Mouse (Mus musculus): ENCODE results near the gene Prss16. TPM values are rescaled to one million over a fixed set of nuclear protein-coding genes. Genes with fewer than 3 reads are reported as not detected.
A peak's percentile ranks its signal among the peaks of the same experiment; 100 is the strongest.

The Prss16 gene
- polyA plus RNA-seq, 1 experiment from 2014 or later, result 1.4 TPM

DNA sequence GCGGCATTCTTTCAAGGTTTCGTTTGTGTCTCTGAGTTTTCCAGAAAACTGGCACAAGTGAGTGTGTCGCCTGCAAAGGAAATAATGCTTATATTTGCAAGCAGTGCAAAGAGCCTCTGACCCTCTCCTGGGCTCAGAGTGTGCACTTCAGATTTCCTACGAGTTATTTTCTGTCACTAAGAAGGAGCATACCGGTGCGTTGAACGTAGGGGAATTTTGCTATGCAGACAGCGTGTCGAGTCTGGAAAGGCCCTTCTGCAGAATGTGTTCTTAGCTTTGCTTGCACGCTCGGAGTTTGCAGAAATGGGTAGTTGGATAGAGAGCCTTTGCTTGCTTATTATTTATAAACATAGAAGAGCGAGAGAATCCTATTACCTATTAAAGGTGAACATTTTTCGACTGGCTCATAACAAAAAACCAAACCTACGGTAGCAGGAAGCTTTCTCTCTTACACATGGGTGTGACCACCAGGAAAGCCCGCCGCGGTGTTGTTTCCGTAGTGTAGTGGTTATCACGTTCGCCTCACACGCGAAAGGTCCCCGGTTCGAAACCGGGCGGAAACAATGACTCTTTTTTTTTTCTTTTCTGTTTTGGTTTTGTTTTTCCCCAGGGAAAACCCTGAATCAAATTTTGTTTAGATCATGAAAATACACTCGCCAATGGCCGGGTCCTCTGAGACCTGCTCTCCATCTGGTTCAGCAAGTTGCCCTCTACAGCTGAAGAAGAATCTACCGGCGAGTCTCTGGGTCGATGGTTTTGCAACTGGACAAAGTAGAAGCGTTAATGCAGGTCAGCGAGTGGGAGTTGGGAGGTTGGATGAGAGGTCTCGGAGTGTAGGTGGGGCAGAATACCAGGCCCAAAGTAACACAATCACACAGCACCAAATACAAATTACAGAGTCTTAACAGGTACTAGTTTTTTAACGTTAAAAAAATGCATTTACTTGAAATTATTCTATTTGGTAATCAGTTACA lies 16.8 kb upstream of the Prss16 start:
- peak; percentile 49; the same call in 1 of the 2 replicates for ATAC-seq
- WGBS, result 1% methylated on average over 35 of the region's 35 CpGs
- Histone ChIP-seq H3K9me3 (ENCODE audit: control insufficient read depth, low read length) (no peaks in the 10 kb centered on the region), H3K36me3 (ENCODE audit: control insufficient read depth, insufficient read depth, low read length) (no peaks in the 10 kb centered on the region), H3K9ac (ENCODE audit: low read depth, low read length) (peak overlapping the region; percentile 54), H3K4me3 (ENCODE audit: low read length) (peak overlapping the region; percentile 52), H3K27me3 (replicated peaks; ENCODE audit: control insufficient read depth, insufficient read depth, low read length) (no peaks in the 10 kb centered on the region), H3K4me2 (ENCODE audit: low read depth, low read length) (peak overlapping the region; percentile 58), H3K4me1 (ENCODE audit: control insufficient read depth, insufficient read depth, low read length) (peaks cover 6% of the 10 kb centered on the region), H3K27ac (ENCODE audit: low read length) (peak overlapping the region; percentile 35)

DNA sequence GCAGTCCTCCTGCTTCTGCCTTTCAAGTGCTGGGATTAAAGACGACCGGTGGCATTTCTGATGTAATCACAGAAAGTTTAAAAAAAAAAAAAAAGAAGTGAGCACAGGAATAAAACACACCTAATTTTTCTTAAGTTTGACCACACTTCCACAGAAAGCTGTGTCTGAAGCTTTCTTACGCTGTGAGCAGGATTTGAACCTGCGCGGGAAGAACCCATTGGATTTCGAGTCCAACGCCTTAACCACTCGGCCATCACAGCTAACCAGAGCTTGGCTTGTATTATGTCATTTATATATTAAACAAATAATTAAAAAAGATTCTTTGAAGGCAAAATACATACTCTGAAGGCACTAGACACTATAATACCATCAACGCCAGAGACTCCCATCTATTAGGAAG lies 12.7 kb upstream of the Prss16 start:
- peak; percentile 68 for ATAC-seq
- under 1% methylated on average over 9 of the region's 9 CpGs for WGBS

DNA sequence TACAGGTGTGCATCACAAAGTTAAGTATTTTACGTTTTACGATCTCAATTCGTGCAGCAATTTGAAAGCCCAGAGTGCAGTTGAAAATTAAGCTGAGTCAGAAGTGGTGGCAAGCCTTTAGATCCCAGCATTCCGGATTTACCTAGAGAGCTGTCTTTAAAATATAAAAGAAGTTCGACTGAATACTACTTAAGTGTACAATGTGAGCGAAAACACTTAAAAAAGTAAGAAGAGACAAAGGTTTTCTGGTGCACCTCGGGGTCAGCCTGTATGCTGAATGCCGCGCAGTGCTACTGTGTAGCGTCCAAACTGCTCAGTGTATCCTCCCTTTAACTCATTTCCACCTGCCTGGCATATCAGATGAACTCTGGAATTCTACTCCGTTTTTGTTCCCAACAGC lies 12.0 kb upstream of the Prss16 start:
- H3K4me2 ChIP-seq (ENCODE audit: low read depth, low read length), result peak overlapping the region; percentile 61
- H3K4me1 ChIP-seq (ENCODE audit: control insufficient read depth, insufficient read depth, low read length), result peaks cover 11% of the 10 kb centered on the region
- H3K27ac ChIP-seq (ENCODE audit: low read length), result peak overlapping the region; percentile 2; the same call in 1 of the 2 replicates

More for the DNA sequence above, 12.7 kb upstream of the Prss16 start:
- peak overlapping the region; percentile 58 for H3K9ac ChIP-seq (ENCODE audit: low read depth, low read length)
- H3K36me3 ChIP-seq (ENCODE audit: control insufficient read depth, insufficient read depth, low read length), result no peaks in the 10 kb centered on the region
- H3K27me3 ChIP-seq (replicated peaks; ENCODE audit: control insufficient read depth, insufficient read depth, low read length), result no peaks in the 10 kb centered on the region
- H3K27ac ChIP-seq (ENCODE audit: low read length), result 0 out of 2 replicates have a peak overlapping the region, but pooled peaks have one; percentile 2
- H3K9me3 ChIP-seq (ENCODE audit: control insufficient read depth, low read length), result no peaks in the 10 kb centered on the region
- peaks cover 11% of the 10 kb centered on the region for H3K4me1 ChIP-seq (ENCODE audit: control insufficient read depth, insufficient read depth, low read length)
- peak overlapping the region; percentile 47 for H3K4me3 ChIP-seq (ENCODE audit: low read length)
- peak overlapping the region; percentile 61 for H3K4me2 ChIP-seq (ENCODE audit: low read depth, low read length)

DNA sequence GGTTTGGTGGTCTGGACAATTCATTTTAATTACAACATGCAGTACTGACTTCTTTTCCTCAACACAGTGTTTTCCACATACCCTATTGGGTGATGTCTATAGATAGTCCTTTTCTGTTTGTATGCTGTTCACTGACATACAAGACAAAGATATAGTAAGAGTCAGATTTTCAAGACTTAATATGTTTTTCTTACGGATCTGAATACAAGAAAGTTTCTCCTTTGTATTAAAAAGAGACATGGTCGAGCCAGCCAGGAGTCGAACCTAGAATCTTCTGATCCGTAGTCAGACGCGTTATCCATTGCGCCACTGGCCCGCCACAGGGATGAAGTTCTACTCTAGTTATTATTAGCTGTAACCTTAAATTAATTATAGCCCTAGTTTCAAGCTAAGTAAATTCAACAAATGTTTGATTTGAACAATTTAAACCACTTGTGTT lies 11.4 kb upstream of the Prss16 start:
- Histone ChIP-seq H3K4me1 (ENCODE audit: control insufficient read depth, insufficient read depth, low read length) (peaks cover 11% of the 10 kb centered on the region), H3K36me3 (ENCODE audit: control insufficient read depth, insufficient read depth, low read length) (no peaks in the 10 kb centered on the region), H3K4me2 (ENCODE audit: low read depth, low read length) (peak overlapping the region; percentile 61), H3K9me3 (ENCODE audit: control insufficient read depth, low read length) (no peaks in the 10 kb centered on the region), H3K27me3 (replicated peaks; ENCODE audit: control insufficient read depth, insufficient read depth, low read length) (0 out of 2 replicates have a peak, but pooled peaks cover 2% of the 10 kb centered on the region), H3K27ac (ENCODE audit: low read length) (no peak overlapping the region), H3K9ac (ENCODE audit: low read depth, low read length) (peak overlapping the region; percentile 53; the same call in 1 of the 2 replicates), H3K4me3 (ENCODE audit: low read length) (peak overlapping the region; percentile 47)
- peak; percentile 82 for ATAC-seq
- 0% methylated on average over 8 of the region's 8 CpGs for WGBS

More for the DNA sequence above, 12.0 kb upstream of the Prss16 start:
- 0 out of 2 replicates have a peak, but pooled peaks cover under 1% of the 10 kb centered on the region for H3K27me3 ChIP-seq (replicated peaks; ENCODE audit: control insufficient read depth, insufficient read depth, low read length)
- H3K4me3 ChIP-seq (ENCODE audit: low read length), result peak overlapping the region; percentile 47
- peak; percentile 49; the same call in 1 of the 2 replicates for ATAC-seq
- no peaks in the 10 kb centered on the region for H3K9me3 ChIP-seq (ENCODE audit: control insufficient read depth, low read length)
- H3K9ac ChIP-seq (ENCODE audit: low read depth, low read length), result peak overlapping the region; percentile 58
- H3K36me3 ChIP-seq (ENCODE audit: control insufficient read depth, insufficient read depth, low read length), result no peaks in the 10 kb centered on the region
- under 1% methylated on average over 11 of the region's 11 CpGs for WGBS

DNA sequence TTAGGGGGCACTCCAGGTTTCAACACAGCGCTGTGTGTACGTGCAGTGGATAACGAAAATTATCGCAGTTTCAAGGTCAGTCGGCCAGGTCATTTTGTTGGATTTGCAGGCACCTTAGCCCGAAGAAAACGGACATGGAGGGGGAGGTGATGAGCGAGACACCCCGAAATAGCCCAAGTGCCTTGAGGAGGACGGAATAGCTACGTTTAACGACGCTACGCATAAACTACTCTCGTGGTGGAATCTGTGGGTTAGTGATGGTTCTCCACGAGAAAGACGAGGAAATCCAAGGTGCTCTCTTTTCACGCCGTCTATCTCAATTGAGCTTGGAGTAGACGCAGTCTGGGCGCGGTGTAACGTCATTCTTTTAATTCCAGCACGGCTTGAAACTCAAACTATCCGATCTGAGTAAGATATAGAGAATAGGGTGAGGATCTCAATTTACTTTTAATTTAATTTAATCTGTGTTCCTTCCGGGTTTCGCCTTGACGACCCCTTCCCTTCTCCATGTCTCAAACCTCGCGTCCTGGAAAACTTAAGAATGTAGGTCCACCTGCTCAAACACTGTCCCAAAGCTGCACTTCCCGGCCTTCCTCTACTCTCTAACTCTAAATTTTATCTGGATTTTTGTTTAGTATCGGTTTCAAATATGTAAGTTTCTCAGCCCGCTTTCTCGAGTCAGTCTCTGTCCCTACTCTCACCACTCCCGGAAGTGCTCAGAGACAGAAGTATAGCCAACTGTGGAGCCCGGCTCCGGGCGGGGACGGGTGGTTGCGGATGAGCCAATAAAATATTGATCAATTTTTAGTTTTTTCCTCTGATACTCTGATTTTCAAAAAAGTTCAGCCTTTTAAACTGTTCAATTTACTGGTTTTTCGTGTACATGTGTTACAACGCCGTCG lies 10.6 kb upstream of the Prss16 start:
- H3K27me3 ChIP-seq (replicated peaks; ENCODE audit: control insufficient read depth, insufficient read depth, low read length), result 0 out of 2 replicates have a peak, but pooled peaks cover 3% of the 10 kb centered on the region
- 0 out of 2 replicates have a peak overlapping the region, but pooled peaks have one; percentile 10 for H3K27ac ChIP-seq (ENCODE audit: low read length)
- H3K4me1 ChIP-seq (ENCODE audit: control insufficient read depth, insufficient read depth, low read length), result peaks cover 10% of the 10 kb centered on the region; the same call in 1 of the 2 replicates
- H3K9me3 ChIP-seq (ENCODE audit: control insufficient read depth, low read length), result no peaks in the 10 kb centered on the region
- H3K9ac ChIP-seq (ENCODE audit: low read depth, low read length), result peak overlapping the region; percentile 53
- ATAC-seq, result peak; percentile 80
- H3K36me3 ChIP-seq (ENCODE audit: control insufficient read depth, insufficient read depth, low read length), result no peaks in the 10 kb centered on the region
- peak overlapping the region; percentile 47 for H3K4me3 ChIP-seq (ENCODE audit: low read length)
- WGBS, result 1% methylated on average over 44 of the region's 44 CpGs
- H3K4me2 ChIP-seq (ENCODE audit: low read depth, low read length), result peak overlapping the region; percentile 61

DNA sequence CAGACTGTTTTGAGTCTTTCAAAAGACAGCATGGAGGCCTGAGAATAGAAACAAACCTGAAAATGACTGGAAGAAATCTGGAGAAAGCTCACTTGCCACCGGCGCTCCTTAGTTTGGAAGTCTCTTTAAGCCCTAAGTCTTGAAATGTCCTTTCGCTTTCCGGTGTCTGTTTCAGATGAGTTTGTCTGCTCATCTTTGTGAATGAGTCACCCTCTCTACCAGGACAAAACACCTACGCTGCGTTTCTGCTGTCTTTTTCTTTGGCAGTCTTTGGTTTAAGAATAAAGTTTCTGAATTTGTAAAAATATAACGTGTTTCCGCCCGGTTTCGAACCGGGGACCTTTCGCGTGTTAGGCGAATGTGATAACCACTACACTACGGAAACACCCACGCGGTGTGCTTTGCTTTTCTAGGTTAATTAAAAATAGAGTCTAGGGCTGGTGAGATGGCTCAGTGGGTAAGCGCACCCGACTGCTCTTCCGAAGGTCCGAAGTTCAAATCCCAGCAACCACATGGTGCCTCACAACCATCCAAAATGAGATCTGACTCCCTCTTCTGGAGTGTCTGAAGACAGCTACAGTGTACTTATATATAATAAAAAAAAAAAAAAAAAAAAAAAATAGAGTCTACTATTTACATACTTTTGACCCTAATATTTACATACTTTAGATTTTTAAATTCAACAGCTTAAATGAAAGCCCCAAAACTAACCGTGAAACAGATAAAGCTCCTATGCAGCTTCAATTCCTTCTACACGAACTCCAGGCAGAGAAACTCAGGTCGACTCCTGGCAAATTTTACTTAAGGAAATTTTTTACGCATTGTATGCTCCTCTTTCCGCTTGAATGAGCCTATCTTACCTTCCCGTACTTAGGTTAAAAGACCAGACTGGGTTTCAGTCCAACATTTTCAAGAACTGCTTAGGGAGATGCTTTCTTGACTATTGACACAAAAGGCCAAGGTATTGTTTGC lies 6.2 kb upstream of the Prss16 start:
- Histone ChIP-seq H3K27me3 (replicated peaks; ENCODE audit: control insufficient read depth, insufficient read depth, low read length) (peaks cover 26% of the 10 kb centered on the region), H3K27ac (ENCODE audit: low read length) (no peak overlapping the region), H3K4me1 (ENCODE audit: control insufficient read depth, insufficient read depth, low read length) (peaks cover 16% of the 10 kb centered on the region; the same call in 1 of the 2 replicates), H3K9me3 (ENCODE audit: control insufficient read depth, low read length) (no peaks in the 10 kb centered on the region), H3K4me2 (ENCODE audit: low read depth, low read length) (peak overlapping the region; percentile 38; the same call in 1 of the 2 replicates), H3K36me3 (ENCODE audit: control insufficient read depth, insufficient read depth, low read length) (no peaks in the 10 kb centered on the region), H3K9ac (ENCODE audit: low read depth, low read length) (no peak overlapping the region), H3K4me3 (ENCODE audit: low read length) (peak overlapping the region; percentile 22)
- WGBS, result 15% methylated on average over 27 of the region's 27 CpGs
- ATAC-seq, result peak; percentile 84

DNA sequence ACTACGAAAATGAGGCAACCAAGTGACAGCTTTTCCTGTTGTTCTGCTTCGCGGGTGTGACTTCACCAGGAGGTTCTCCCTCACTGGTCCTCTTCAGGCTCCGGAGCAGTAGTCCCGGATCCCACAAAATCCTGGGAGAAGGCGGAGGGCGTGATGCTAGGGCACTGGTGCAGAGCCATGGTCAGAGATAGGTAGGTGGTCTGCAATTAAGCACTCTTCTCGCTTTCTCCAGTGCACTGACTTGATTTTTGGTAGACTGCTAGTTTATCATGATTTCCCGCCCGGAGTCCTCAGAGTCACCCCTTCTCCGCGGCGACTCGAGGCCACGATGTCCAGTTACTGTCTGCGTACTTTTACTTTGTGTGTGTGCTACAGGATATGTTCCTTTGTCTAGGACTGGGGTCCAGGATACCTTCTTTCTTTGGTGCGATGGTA lies 4.9 kb upstream of the Prss16 start:
- Histone ChIP-seq H3K27me3 (replicated peaks; ENCODE audit: control insufficient read depth, insufficient read depth, low read length) (peaks cover 37% of the 10 kb centered on the region), H3K9ac (ENCODE audit: low read depth, low read length) (no peak overlapping the region), H3K9me3 (ENCODE audit: control insufficient read depth, low read length) (no peaks in the 10 kb centered on the region), H3K4me1 (ENCODE audit: control insufficient read depth, insufficient read depth, low read length) (peaks cover 12% of the 10 kb centered on the region; the same call in 1 of the 2 replicates), H3K36me3 (ENCODE audit: control insufficient read depth, insufficient read depth, low read length) (no peaks in the 10 kb centered on the region), H3K4me3 (ENCODE audit: low read length) (peak overlapping the region; percentile 27), H3K4me2 (ENCODE audit: low read depth, low read length) (peak overlapping the region; percentile 47), H3K27ac (ENCODE audit: low read length) (no peak overlapping the region)
- 15% methylated on average over 17 of the region's 17 CpGs for WGBS
- no peak; the same call in 1 of the 2 replicates for ATAC-seq

DNA sequence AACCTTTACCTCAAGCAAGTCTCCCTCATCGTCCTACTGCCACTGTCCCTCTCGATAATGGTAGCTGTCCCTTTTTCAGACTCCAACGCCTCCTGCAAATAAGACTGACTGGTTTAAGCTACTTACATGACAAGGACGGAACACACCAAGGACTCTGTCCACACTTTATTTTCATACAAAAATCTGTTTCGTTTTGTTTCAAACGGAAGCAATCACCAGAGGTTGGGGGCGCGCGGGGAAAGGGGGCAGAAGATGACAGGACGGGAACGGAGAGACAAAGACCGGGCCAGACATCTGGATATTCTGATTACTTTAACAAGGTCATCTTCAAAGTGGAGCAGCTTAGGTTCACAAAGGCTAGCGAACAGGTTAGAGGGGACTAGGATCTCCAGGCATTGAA lies 4.2 kb upstream of the Prss16 start:
- no peak for ATAC-seq
- WGBS, result 19% methylated on average over 13 of the region's 13 CpGs
- peaks cover 11% of the 10 kb centered on the region; the same call in 1 of the 2 replicates for H3K4me1 ChIP-seq (ENCODE audit: control insufficient read depth, insufficient read depth, low read length)
- peaks cover 44% of the 10 kb centered on the region for H3K27me3 ChIP-seq (replicated peaks; ENCODE audit: control insufficient read depth, insufficient read depth, low read length)
- H3K4me2 ChIP-seq (ENCODE audit: low read depth, low read length), result no peak overlapping the region
- no peak overlapping the region for H3K27ac ChIP-seq (ENCODE audit: low read length)
- 0 out of 2 replicates have a peak overlapping the region, but pooled peaks have one; percentile 2 for H3K4me3 ChIP-seq (ENCODE audit: low read length)
- H3K9ac ChIP-seq (ENCODE audit: low read depth, low read length), result no peak overlapping the region
- no peaks in the 10 kb centered on the region for H3K9me3 ChIP-seq (ENCODE audit: control insufficient read depth, low read length)
- H3K36me3 ChIP-seq (ENCODE audit: control insufficient read depth, insufficient read depth, low read length), result no peaks in the 10 kb centered on the region
